Mouse (Mus musculus): ENCODE measurements around the gene Otol1. TPM values are rescaled to one million over a fixed set of nuclear protein-coding genes. Genes with fewer than 3 reads are reported as not detected.

The Otol1 gene
- total RNA-seq (2021), result not detected

GRCm38 (mm10) chr3:70007313-70007712, at the start of gene Otol1:
Gene Otol1 (plus strand): TSS chr3:70007613.
- no peak for DNase-seq

DNA sequence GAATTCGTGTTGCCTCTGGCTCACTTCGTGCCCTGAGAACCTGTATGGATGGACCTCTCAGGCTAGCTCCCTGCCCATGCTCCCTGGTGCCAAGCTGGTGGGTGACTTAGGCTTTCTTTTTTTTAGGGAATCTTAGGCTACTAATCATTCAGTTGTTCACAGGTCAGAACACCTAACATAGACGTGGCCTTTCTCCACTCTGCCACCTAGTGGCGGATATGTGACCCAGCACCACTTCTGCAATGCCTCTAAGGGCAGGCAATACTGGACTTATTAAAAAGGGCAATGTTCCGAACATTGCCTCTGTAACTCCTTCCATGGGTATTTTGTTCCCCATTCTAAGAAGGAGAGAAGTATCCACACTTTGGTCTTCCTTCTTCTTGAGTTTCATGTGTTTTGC, 45.2 kb upstream of the Otol1 start:
- no peak for DNase-seq

- DNase-seq, result no peak
These were observed 35.8 kb upstream of the Otol1 start for GRCm38 (mm10) chr3:69971482-69972097.

DNA sequence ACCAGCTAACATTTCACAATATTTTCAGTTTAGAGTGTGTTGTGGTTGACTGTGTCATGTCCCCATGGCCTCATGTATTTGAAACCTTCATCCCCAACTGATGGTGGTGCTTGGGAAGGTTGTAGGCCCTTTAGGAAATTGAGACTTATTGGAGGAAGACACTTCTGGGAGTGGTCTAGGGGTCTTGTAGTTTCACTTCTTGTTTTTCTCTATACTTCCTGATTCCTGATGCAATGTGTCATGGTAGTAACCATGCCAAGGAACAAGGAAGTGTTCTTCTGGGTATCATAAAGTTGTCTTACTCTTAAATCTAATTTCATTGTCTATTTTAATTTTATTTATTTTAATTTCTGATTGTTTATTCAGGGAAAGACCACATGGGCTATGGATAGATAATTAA, 29.3 kb upstream of the Otol1 start:
- no peak for DNase-seq

DNA sequence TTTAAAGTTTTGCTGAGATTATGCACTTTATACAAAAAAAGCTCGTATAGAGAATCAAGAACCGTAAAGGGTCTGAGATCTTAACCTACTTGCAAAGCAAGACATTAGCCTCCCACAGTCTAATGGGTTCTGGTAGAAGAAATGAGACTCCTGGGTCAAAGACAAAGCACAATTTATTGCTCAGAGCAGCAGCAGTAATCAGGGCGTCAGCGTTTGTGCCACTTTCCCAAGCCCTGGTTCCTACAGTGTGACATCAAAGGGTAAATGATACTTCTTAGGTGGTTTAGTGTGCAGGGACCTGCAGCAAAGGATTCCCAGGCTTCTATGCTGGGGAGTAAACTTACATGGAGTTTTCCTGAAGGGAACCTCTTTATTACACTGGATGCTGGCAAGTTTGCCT, 13.6 kb upstream of the Otol1 start:
- no peak for DNase-seq

GRCm38 (mm10) chr3:70001540-70001939, 5.9 kb upstream of the Otol1 start:
- no peak for DNase-seq

DNA sequence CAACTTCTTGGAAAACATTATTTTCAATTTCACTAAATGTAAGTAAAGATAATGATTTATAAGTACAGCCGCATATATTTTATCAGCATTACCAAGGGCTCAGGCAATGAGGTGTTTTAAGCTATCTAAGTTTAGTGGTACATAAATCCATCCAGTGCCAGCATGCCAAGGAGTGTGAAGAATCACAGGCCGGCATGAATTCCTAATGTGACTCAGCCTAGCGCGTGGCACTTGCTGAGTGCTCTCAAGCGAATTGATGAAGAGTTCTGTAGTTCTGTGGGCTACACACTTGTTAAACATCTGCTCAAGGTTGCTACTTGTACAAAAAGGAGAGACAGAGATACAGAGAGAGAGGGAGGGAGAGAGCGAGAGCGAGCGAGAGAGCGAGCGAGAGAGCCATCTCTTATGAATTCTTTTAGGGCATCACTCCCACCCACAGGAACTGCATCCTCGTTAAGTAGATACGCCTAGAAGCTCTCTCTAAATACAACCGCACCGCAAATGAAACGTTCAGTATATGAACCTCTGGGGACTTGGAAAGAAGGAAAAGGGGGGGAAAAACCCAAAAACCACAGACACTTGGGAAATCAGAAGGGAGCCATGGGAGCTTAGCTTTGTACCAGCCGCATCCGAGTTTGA, 4.2 kb upstream of the Otol1 start:
- DNase-seq, result no peak

DNA sequence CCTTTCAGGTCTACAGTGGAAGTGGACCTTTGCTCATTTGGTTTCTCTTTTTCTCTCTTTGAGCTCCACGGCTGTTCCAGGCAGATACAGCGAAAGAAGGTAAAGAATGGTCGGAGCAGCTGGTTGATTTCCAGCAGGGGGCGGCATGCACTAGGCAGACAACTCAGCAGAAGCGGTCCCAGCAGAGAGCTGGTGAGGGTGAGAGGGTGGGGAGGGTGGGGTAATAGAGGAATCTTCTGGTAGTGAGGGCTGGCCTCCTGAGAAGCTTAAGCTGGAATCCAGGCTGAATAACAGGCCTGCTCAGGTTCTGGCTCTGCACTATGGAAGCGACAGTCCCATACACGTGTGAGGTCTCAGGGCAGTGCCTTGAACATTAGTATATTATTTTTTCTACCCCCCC, 3.5 kb upstream of the Otol1 start:
- peak in 1 of 2 experiments; percentile 11 for DNase-seq

DNA sequence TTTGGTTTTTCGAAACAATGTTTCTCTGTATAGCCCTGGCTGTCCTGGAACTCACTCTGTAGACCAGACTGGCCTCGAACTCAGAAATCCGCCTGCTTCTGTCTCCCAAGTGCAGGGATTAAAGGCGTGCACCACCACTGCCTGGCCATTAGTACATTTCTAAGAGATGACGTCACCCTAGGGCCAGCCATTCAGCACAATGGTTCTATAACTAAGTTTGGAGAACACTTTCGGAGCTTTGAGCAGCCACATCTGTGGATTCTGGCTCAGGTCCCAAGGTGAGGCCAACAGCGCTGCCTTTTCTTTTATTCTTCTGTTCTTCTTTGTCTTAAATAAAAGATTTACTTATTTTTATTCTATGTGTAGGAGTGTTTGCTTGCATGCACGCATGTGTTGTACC, 3.0 kb upstream of the Otol1 start:
- no peak for DNase-seq

GRCm38 (mm10) chr3:70012641-70013040, 5.2 kb downstream of the Otol1 start:
- DNase-seq, result no peak

- no peak for DNase-seq
These were observed 19.2 kb downstream of the Otol1 start for GRCm38 (mm10) chr3:70026605-70027004.

GRCm38 (mm10) chr3:70029260-70029659, 21.8 kb downstream of the Otol1 start:
- DNase-seq, result no peak

DNA sequence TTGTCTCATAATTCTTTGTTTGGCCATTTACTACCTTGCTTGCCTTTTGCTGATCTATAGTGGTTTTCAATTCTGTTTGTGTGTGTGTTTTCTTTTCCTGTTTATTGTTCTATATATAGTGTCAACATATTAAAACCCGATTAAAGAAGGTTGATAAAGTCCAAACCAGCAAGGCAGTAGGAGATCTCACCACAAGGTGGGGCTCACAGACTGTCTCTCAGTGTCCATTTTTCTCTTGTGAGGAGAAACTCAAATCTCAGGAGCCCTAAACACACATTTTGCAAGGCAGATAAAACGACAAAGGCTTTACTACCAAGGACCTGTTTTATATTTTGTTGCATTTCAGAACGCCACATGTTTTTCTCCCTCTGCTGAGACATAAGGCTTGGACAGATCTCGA, 28.2 kb downstream of the Otol1 start:
- DNase-seq, result peak; percentile 24 to 30

Other genes with a start within 250 kb of the Otol1 start
- gene Sptssb, start 147.7 kb upstream of the Otol1 start, total RNA-seq (2021), result 1 to 10 TPM; 1.3 to 2.3 TPM

Data from layer of hippocampus, postnatal 36 days (tissue).